Mouse (Mus musculus): ENCODE data around the gene Agpat4. TPM values are rescaled to one million over a fixed set of nuclear protein-coding genes. Genes with fewer than 3 reads are reported as not detected.
A peak's percentile ranks its signal among the peaks of the same experiment; 100 is the strongest.

Agpat4 gene
- polyA plus RNA-seq, 2 experiments = 22.1 to 23.7 TPM

GRCm38 (mm10) chr17:12210544-12211132, 92.1 kb downstream of the Agpat4 start:
- WGBS = 39% methylated on average over 8 of the region's 8 CpGs
- no peak overlapping the region for H3K27ac ChIP-seq (replicated peaks; ENCODE audit: low read depth, low read length)
- peaks cover 21% of the 10 kb centered on the region for H3K4me1 ChIP-seq (ENCODE audit: control insufficient read depth, insufficient read depth, low read length)
- H3K4me3 ChIP-seq (replicated peaks; ENCODE audit: low read length) = no peak overlapping the region
- no peak overlapping the region for H3K9ac ChIP-seq (ENCODE audit: low read depth, low read length, severe bottlenecking)
- no peaks in the 10 kb centered on the region for H3K27me3 ChIP-seq (ENCODE audit: control insufficient read depth, insufficient read depth, low read length)
- no peaks in the 10 kb centered on the region for H3K9me3 ChIP-seq (ENCODE audit: control insufficient read depth, low read length)
- TF ChIP-seq POLR2A (IDR thresholded peaks at IDR 0.05; ENCODE audit: borderline replicate concordance, extremely low read depth, insufficient read depth, insufficient read length) = no peak
- H3K4me2 ChIP-seq (replicated peaks; ENCODE audit: low read depth, low read length, severe bottlenecking) = no peak overlapping the region
- ATAC-seq (ENCODE audit: low FRiP score, low read depth) (peak; percentile 28; the same call in 1 of the 2 replicates), DNase-seq (ENCODE audit: low spot score) (peak; percentile 63)
- peaks cover 42% of the 10 kb centered on the region for H3K36me3 ChIP-seq (ENCODE audit: control insufficient read depth, insufficient read depth, low read length)

- WGBS = 91% methylated on average over 11 of the region's 11 CpGs
- H3K27me3 ChIP-seq (ENCODE audit: control insufficient read depth, insufficient read depth, low read length) = no peaks in the 10 kb centered on the region
- H3K36me3 ChIP-seq (ENCODE audit: control insufficient read depth, insufficient read depth, low read length) = peaks cover 51% of the 10 kb centered on the region
- no peak overlapping the region for H3K9ac ChIP-seq (ENCODE audit: low read depth, low read length, severe bottlenecking)
- DNase-seq (ENCODE audit: low spot score) = no peak
- ATAC-seq (ENCODE audit: low FRiP score, low read depth) = no peak
- TF ChIP-seq POLR2A (IDR thresholded peaks at IDR 0.05; ENCODE audit: borderline replicate concordance, extremely low read depth, insufficient read depth, insufficient read length) = no peak
- no peaks in the 10 kb centered on the region for H3K9me3 ChIP-seq (ENCODE audit: control insufficient read depth, low read length)
- H3K27ac ChIP-seq (replicated peaks; ENCODE audit: low read depth, low read length) = no peak overlapping the region
- H3K4me1 ChIP-seq (ENCODE audit: control insufficient read depth, insufficient read depth, low read length) = peaks cover 11% of the 10 kb centered on the region
- H3K4me2 ChIP-seq (replicated peaks; ENCODE audit: low read depth, low read length, severe bottlenecking) = no peak overlapping the region
- H3K4me3 ChIP-seq (replicated peaks; ENCODE audit: low read length) = no peak overlapping the region
Observed at GRCm38 (mm10) chr17:12211890-12212289, 93.4 kb downstream of the Agpat4 start.

- Histone ChIP-seq H3K4me3 (replicated peaks; ENCODE audit: low read length) (no peak overlapping the region), H3K4me1 (ENCODE audit: control insufficient read depth, insufficient read depth, low read length) (peaks cover 7% of the 10 kb centered on the region), H3K9me3 (ENCODE audit: control insufficient read depth, low read length) (no peaks in the 10 kb centered on the region), H3K27ac (replicated peaks; ENCODE audit: low read depth, low read length) (no peak overlapping the region), H3K9ac (ENCODE audit: low read depth, low read length, severe bottlenecking) (no peak overlapping the region), H3K27me3 (ENCODE audit: control insufficient read depth, insufficient read depth, low read length) (no peaks in the 10 kb centered on the region), H3K4me2 (replicated peaks; ENCODE audit: low read depth, low read length, severe bottlenecking) (no peak overlapping the region), H3K36me3 (ENCODE audit: control insufficient read depth, insufficient read depth, low read length) (peaks cover 54% of the 10 kb centered on the region)
- no peak for DNase-seq (ENCODE audit: low spot score)
- no peak for TF ChIP-seq POLR2A (IDR thresholded peaks at IDR 0.05; ENCODE audit: borderline replicate concordance, extremely low read depth, insufficient read depth, insufficient read length)
- 94% methylated on average over 6 of the region's 6 CpGs for WGBS
- ATAC-seq (ENCODE audit: low FRiP score, low read depth) = no peak
Observed at GRCm38 (mm10) chr17:12212341-12212740, 93.8 kb downstream of the Agpat4 start.

GRCm38 (mm10) chr17:12213430-12213829, 94.9 kb downstream of the Agpat4 start:
- peaks cover 63% of the 10 kb centered on the region for H3K36me3 ChIP-seq (ENCODE audit: control insufficient read depth, insufficient read depth, low read length)

GRCm38 (mm10) chr17:12216224-12216623, 97.7 kb downstream of the Agpat4 start:
- H3K27ac ChIP-seq (replicated peaks; ENCODE audit: low read depth, low read length) = no peak overlapping the region
- DNase-seq (ENCODE audit: low spot score) (no peak), ATAC-seq (ENCODE audit: low FRiP score, low read depth) (no peak)
- H3K4me1 ChIP-seq (ENCODE audit: control insufficient read depth, insufficient read depth, low read length) = no peaks in the 10 kb centered on the region
- H3K9me3 ChIP-seq (ENCODE audit: control insufficient read depth, low read length) = no peaks in the 10 kb centered on the region
- H3K4me3 ChIP-seq (replicated peaks; ENCODE audit: low read length) = no peak overlapping the region
- TF ChIP-seq POLR2A (IDR thresholded peaks at IDR 0.05; ENCODE audit: borderline replicate concordance, extremely low read depth, insufficient read depth, insufficient read length) = no peak
- H3K4me2 ChIP-seq (replicated peaks; ENCODE audit: low read depth, low read length, severe bottlenecking) = no peak overlapping the region
- 80% methylated on average over 6 of the region's 6 CpGs for WGBS
- no peaks in the 10 kb centered on the region for H3K27me3 ChIP-seq (ENCODE audit: control insufficient read depth, insufficient read depth, low read length)
- H3K36me3 ChIP-seq (ENCODE audit: control insufficient read depth, insufficient read depth, low read length) = peaks cover 88% of the 10 kb centered on the region
- no peak overlapping the region for H3K9ac ChIP-seq (ENCODE audit: low read depth, low read length, severe bottlenecking)

More at GRCm38 (mm10) chr17:12213430-12213829, 94.9 kb downstream of the Agpat4 start:
- H3K9ac ChIP-seq (ENCODE audit: low read depth, low read length, severe bottlenecking) = no peak overlapping the region
- DNase-seq (ENCODE audit: low spot score) (no peak), ATAC-seq (ENCODE audit: low FRiP score, low read depth) (no peak)
- TF ChIP-seq POLR2A (IDR thresholded peaks at IDR 0.05; ENCODE audit: borderline replicate concordance, extremely low read depth, insufficient read depth, insufficient read length) = no peak
- no peaks in the 10 kb centered on the region for H3K4me1 ChIP-seq (ENCODE audit: control insufficient read depth, insufficient read depth, low read length)
- H3K4me2 ChIP-seq (replicated peaks; ENCODE audit: low read depth, low read length, severe bottlenecking) = no peak overlapping the region
- no peak overlapping the region for H3K27ac ChIP-seq (replicated peaks; ENCODE audit: low read depth, low read length)
- H3K27me3 ChIP-seq (ENCODE audit: control insufficient read depth, insufficient read depth, low read length) = no peaks in the 10 kb centered on the region
- H3K4me3 ChIP-seq (replicated peaks; ENCODE audit: low read length) = no peak overlapping the region
- 88% methylated on average over 8 of the region's 8 CpGs for WGBS
- no peaks in the 10 kb centered on the region for H3K9me3 ChIP-seq (ENCODE audit: control insufficient read depth, low read length)

Data from limb, embryonic 14.5 days (tissue).